Mouse (Mus musculus) forebrain, embryonic 15.5 days (tissue): ENCODE data around the gene Nmur1. TPM values are rescaled to one million over a fixed set of nuclear protein-coding genes. Genes with fewer than 3 reads are reported as not detected.

ENCODE experiments used
- microRNA-seq: library from miRNA; unstranded; fragments of <30 nt; microRNA quantifications from one replicate; pipeline ENCODE4, GENCODE M21; 2016
- polyA plus RNA-seq: library from polyadenylated mRNA; unstranded; fragments of >200 nt; fragmentation: Nextera tagmentation; extraction: Ambion mirVana; gene quantifications from 2 replicates; pipeline ENCODE4 v1.2.1, GENCODE M21; 2015

Gene Nmur1
- polyA plus RNA-seq, 1 experiment from 2014 or later = 0.18 TPM

Small RNA genes within 50 kb of the gene (microRNA-seq; reads per million reads assigned to microRNA genes)
- 34.7 reads per million, percentile 39 among the genes with 10 or more reads in this experiment for gene mmu-mir-3535

Other genes with a start within 250 kb of the Nmur1 start
- gene B3gnt7, start 123.4 kb downstream of the Nmur1 start, polyA plus RNA-seq = 3.3 and 4.0 TPM in 2 replicates
- 208 and 227 TPM in 2 replicates for gene Ncl, start 66.8 kb downstream of the Nmur1 start, polyA plus RNA-seq
- gene Tex44, start 101 bp upstream of the Nmur1 start, polyA plus RNA-seq = not detected in 2 replicates
- gene Ptma, start 100.5 kb upstream of the Nmur1 start, polyA plus RNA-seq = 2,368 and 2,448 TPM in 2 replicates
- gene Pde6d, start 156.4 kb upstream of the Nmur1 start, polyA plus RNA-seq = 99.0 and 103 TPM in 2 replicates
- 62.9 and 63.4 TPM in 2 replicates for gene Cops7b, start 156.7 kb upstream of the Nmur1 start, polyA plus RNA-seq
- gene Nppc, start 244.3 kb upstream of the Nmur1 start, polyA plus RNA-seq = 3.9 and 4.8 TPM in 2 replicates